Mouse (Mus musculus) lung, adult 2 months (tissue): ENCODE measurements at regions not wholly inside any gene's neighbourhood (a gene's known extent, or its start where the extent isn't known, plus 50 kb on each side); places are given as distances from the start of the nearest gene placed in this dataset.

ENCODE experiments used
- DNase-seq: peaks from one replicate; pipeline ENCODE4 v3.0.0; 2022
- H3K4me1 ChIP-seq: fragments of 200-500 bp; 2 replicates; pipeline ENCODE4 v1.6.1; 2011; ENCODE audit warnings: low read length; ENCODE audit not compliant: control insufficient read depth, insufficient read depth
- H3K4me3 ChIP-seq: fragments of 200-500 bp; replicated peaks from 2 replicates; pipeline ENCODE3; 2011; ENCODE audit warnings: low read depth, mild to moderate bottlenecking, control low read depth, low read length; ENCODE audit errors: extremely low read depth
- CTCF ChIP-seq: fragments of 200-500 bp; IDR thresholded peaks from 2 replicates; pipeline ENCODE4 v1.5.1; 2011; ENCODE audit warnings: mild to moderate bottlenecking, low read length, control low read depth; ENCODE audit not compliant: insufficient read depth
- POLR2A ChIP-seq: fragments of 200-500 bp; IDR thresholded peaks from 2 replicates; pipeline ENCODE4 v1.6.1; 2011; ENCODE audit warnings: low read depth, mild to moderate bottlenecking, control low read depth, low read length, borderline replicate concordance; ENCODE audit errors: extremely low read depth
- WGBS: fragments of 180-500 bp; shearing (Covaris S2); methylation state at CpG from one replicate; pipeline ENCODE4 v1.1.7; 2018; 5-methylcytosine and 5-hydroxymethylcytosine counted together

DNA sequence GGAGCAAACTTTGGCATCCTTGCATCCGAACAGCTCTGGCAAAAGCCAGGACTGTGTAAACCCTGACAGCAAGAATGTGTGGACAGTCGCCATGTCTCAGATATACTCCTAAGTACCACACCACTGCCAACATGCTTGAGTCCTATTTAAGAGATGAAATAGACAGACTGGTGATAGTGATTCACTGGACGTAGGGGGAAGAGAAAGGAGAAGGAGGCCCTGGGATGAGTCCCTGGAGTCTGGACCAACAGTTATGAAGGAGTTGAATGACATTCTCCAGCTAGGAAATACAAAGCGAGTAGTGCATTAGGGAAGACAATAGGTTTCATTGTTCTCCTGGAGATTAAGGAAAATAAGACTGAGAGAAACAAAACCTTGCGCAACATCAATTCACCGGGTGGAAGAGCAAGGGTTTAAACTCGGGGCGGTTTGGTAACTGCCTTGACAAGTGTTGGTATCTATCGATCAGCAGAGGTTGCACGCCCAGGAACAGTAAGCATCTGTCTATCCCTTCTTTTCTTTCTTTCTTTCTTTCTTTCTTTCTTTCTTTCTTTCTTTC lies 54.3 kb upstream of the Nrbf2 start:
- TF ChIP-seq POLR2A (no peak), CTCF (no peak)
- H3K4me3 ChIP-seq = no peak overlapping the region
- H3K4me1 ChIP-seq = no peaks in the 10 kb centered on the region
- 60% methylated on average over 10 of the region's 10 CpGs for WGBS
- no peak for DNase-seq

DNA sequence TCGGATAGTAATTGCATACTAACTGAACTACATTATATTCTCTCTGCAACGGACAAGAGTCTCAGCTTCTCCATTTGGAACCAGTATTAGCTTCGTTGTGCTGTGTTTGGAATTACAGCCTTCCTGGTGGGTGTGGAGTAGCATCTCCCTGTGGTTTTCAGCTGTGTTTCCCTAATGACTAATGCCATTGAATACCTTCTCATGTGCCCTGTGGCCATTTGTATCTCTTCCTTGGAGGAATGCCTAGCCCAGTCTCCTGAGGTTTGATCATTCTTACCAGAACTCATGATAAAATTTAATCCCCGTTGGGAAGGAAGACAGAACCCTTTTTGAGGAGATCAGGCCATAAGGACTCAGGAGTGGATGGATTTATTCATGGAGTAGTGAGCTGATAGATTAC lies 59.6 kb upstream of the Nrbf2 start:
- 82% methylated on average over 4 of the region's 4 CpGs for WGBS
- no peaks in the 10 kb centered on the region for H3K4me1 ChIP-seq
- H3K4me3 ChIP-seq = no peak overlapping the region
- no peak for DNase-seq
- no peak for TF ChIP-seq CTCF
- no peak for TF ChIP-seq POLR2A

DNA sequence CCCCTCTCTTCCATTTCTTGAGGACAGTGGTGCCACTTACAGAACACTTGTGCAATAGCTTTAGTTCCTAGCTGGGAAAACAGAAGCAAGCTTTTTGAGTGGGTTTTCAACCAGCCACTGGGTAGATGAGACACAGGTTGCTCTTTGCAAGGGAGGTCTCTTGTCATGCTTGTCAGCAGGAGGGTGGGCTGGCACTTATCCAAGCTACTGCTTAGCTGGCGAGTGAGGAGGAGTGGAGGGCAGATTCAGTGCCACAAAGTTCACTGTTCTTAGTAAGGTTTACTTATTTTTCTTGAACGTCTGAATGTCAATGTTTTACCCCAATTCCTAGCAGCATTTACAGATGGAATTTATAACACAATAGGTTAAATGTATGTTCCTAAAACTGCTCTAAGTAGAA lies 65.9 kb upstream of the Nrbf2 start:
- TF ChIP-seq POLR2A (no peak), CTCF (no peak)
- Histone ChIP-seq H3K4me3 (no peak overlapping the region), H3K4me1 (no peaks in the 10 kb centered on the region)
- no peak for DNase-seq
- 32% methylated on average over 2 of the region's 2 CpGs for WGBS

DNA sequence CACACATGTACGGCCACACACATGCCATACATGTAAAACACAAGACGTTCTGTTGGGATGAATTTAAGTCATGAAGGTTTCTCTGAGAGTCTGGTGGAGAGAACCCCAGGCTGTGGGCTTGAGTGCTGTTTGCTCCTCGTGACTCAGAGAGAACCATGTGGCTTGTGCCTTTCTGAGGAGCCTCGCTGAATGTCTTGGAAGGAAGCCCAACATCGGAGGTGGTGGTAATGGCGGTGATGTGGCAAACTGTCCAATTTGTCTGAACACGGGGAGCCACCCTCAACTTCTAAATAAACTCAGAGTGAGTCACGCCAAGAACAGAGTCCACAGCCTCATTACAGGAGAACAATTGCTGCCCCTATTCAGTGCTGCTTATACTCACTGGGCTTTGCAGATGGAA lies 75.7 kb upstream of the Nrbf2 start:
- DNase-seq = no peak
- H3K4me3 ChIP-seq = no peak overlapping the region
- WGBS = 59% methylated on average over 8 of the region's 8 CpGs
- TF ChIP-seq CTCF = no peak
- TF ChIP-seq POLR2A = no peak
- no peaks in the 10 kb centered on the region for H3K4me1 ChIP-seq

DNA sequence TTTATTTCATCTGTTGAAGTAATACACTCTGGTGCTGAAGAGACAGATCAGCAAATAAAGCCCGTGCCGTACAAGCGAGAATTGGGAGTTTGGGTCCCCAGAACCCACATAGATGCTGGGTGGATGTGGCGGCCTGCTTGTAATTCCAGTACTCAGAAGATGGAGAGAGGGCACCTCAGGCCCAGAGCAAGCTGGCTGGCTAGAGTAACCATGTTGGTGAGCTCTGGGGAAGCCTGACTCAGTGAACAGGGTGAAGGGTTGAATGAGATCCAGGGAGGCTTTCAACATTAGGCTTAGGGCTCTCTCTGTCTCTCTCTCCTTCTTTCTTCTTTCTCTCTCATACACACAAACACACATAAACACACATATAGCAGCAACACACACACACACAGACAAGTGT lies 76.2 kb upstream of the Nrbf2 start:
- Histone ChIP-seq H3K4me1 (no peaks in the 10 kb centered on the region), H3K4me3 (no peak overlapping the region)
- TF ChIP-seq POLR2A = no peak
- TF ChIP-seq CTCF = no peak
- no peak for DNase-seq
- WGBS = 94% methylated on average over 4 of the region's 4 CpGs

DNA sequence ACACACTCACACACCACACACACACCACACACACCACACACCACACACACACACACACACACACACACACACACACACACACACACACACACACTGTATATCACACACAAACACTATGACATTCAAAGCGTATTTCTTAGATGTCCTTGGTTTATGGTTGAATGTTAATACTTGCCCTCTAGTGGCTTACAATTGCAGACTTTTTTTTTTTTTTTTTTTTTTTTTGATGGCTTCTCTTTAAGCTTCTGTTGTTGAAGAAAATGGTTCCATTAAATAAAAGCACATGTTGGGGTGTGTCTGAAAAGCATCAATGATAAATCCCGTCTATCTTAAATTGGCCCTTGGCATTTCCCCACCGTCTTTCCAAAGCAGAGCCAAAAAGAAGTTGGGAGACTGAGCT lies 79.5 kb upstream of the Nrbf2 start:
- DNase-seq = no peak
- 87% methylated on average over 3 of the region's 3 CpGs for WGBS
- Histone ChIP-seq H3K4me3 (no peak overlapping the region), H3K4me1 (no peaks in the 10 kb centered on the region)
- TF ChIP-seq CTCF (no peak), POLR2A (no peak)

DNA sequence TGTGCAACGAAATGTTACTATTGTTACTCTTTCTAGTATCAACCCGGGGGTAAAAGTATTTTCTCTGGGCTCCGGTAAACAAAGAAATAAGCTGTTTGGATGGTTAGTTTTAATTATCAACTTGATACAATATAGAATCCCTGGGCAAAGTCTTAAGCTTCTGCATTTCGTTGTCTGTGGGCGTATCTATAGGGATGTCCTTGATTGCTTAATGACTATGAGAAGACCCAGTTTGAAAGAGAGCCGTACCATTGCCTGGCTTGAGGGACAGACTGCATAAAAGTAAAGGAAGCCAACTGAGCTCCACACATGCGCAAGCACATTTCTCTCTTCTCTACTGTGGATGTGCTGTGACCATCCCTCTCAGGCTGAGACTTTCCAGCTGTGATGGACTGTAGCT lies 80.1 kb upstream of the Nrbf2 start:
- DNase-seq = no peak
- TF ChIP-seq POLR2A (no peak), CTCF (no peak)
- Histone ChIP-seq H3K4me3 (no peak overlapping the region), H3K4me1 (no peaks in the 10 kb centered on the region)
- 89% methylated on average over 7 of the region's 7 CpGs for WGBS

DNA sequence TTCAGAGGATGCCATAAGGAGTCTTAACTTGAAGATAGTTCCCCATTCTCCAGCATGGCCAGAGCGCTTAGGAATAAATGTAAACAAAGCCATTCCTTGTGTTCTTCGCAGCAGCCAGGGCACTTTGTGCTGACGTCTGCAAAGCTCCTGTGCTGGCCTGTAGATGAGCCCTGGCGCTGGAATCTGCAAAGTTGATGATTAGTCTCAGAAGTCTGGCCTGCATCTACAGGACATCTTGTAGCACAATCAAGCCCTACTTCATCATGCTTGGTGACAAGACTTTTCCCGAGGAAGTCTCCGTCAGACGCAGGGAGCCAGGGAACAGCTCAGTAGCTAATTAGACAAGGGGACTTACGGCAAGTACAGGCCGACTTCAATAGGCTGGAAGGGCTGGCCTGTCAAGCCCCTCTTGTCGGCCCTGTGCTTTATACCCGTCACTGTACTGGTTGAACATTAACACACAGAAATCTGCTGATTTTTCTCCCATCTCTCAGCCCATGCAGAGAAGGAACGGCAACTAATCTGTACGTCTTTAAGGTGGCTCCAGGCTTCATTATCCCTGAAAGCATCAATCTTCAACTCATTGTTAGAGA lies 87.6 kb upstream of the Nrbf2 start:
- 21% methylated on average over 13 of the region's 13 CpGs for WGBS
- H3K4me3 ChIP-seq = no peak overlapping the region
- H3K4me1 ChIP-seq = no peaks in the 10 kb centered on the region
- DNase-seq = no peak
- TF ChIP-seq POLR2A = no peak
- TF ChIP-seq CTCF = no peak

DNA sequence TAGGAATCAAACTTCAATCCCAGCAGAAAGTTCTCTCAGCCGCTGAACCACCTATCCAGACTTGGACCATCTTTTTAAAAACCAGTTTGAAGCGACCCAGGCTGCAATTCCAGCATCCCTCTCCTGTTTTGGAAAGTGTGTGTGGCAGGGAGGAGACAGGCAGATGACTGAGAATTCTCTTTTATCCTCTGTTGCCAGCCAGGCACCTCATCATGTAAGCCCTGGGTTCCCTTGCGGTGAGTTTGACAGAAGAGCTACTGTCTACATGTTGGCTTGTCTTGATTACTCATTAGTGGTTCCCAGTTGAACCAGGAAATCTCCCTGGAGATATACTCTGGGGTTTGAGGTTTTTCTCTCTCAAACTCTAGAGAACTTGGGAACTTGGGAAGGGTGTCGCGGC lies 91.5 kb upstream of the Nrbf2 start:
- Histone ChIP-seq H3K4me1 (no peaks in the 10 kb centered on the region), H3K4me3 (no peak overlapping the region)
- TF ChIP-seq CTCF (no peak), POLR2A (no peak)
- 90% methylated on average over 5 of the region's 5 CpGs for WGBS
- DNase-seq = no peak

DNA sequence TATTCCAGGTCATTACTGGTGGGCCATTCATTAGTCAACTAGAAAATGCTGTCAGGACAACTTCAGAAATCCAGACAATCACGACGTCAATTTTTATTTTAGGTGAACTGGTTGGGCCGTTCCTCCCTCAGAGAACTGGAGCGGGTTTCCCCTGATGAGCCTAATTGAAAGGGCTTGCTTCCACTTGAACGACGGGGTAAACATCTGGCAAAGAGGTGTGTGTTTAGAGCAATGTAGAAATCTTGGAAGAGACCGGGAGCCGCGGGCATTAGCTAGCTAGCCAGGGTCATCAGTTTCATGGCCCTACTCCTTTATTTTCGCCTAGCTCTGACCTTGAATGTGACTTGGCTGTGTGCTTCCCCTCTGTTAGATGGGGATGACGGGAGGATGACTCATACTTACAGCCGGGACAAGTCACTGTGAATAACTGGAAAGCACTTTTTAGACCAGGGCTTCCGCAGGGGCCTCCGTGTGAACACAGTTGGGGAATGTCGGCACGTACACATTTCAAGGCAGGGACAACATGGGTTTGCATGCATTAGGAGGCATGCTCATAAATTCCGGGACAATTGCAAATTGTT lies 92.6 kb upstream of the Nrbf2 start:
- WGBS = 43% methylated on average over 17 of the region's 17 CpGs
- DNase-seq = no peak
- Histone ChIP-seq H3K4me3 (no peak overlapping the region), H3K4me1 (no peaks in the 10 kb centered on the region)
- TF ChIP-seq CTCF (no peak), POLR2A (no peak)

DNA sequence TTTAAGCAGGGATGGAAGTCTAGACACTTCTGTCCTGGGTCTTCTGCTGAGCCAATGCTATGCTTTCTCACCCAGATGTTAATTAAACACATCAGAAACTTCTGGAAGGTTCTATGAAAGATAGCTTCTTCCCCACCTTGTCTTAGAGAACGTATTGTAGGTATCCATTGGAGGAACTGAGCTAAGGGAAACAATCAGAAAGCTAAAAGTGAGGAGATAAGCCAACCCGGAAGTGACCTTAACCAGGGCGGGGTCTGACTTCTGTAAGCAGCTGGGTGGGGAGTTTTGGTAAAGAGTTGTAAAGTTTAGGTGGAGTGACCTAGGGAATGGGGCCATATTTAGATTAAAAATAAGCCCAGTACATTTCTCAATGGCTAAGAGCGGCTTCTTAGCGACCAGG lies 95.1 kb upstream of the Nrbf2 start:
- no peak for TF ChIP-seq POLR2A
- TF ChIP-seq CTCF = no peak
- WGBS = 77% methylated on average over 5 of the region's 5 CpGs

More for the DNA sequence above, 95.1 kb upstream of the Nrbf2 start:
- DNase-seq = no peak
- H3K4me1 ChIP-seq = no peaks in the 10 kb centered on the region
- H3K4me3 ChIP-seq = no peak overlapping the region
